Mouse (Mus musculus) E14TG2a.4 (cell line): ENCODE results near the gene Hspb6.

Source experiments
- H3K27me3 ChIP-seq: 2 replicates; pipeline ENCODE4 v1.6.1; 2014; ENCODE audit warnings: low read length, control low read depth; ENCODE audit not compliant: insufficient read depth
- H3K36me3 ChIP-seq: 2 replicates; pipeline ENCODE4 v1.6.1; 2014; ENCODE audit warnings: low read length, control low read depth; ENCODE audit not compliant: insufficient read depth
- H3K4me1 ChIP-seq: replicated peaks from 2 replicates; pipeline ENCODE4 v1.6.1; 2014; ENCODE audit warnings: low read depth, low read length, control low read depth
- H3K4me3 ChIP-seq: replicated peaks from 2 replicates; pipeline ENCODE4 v1.5.1; 2014; ENCODE audit warnings: mild to moderate bottlenecking, low read length
- H3K9me3 ChIP-seq: 2 replicates; pipeline ENCODE4 v1.6.1; 2014; ENCODE audit warnings: low read length, control low read depth
- CTCF ChIP-seq: conservative IDR thresholded peaks from 2 replicates; pipeline ENCODE4 v1.5.1; 2014; ENCODE audit warnings: low read length
- NANOG ChIP-seq: IDR thresholded peaks from 2 replicates; pipeline ENCODE4 v1.6.1; 2014; ENCODE audit warnings: borderline replicate concordance, low read length, mixed read lengths
- POU5F1 ChIP-seq: IDR thresholded peaks from 2 replicates; pipeline ENCODE4 v1.6.1; 2014; ENCODE audit warnings: low read length, borderline replicate concordance

Hspb6 gene

DNA sequence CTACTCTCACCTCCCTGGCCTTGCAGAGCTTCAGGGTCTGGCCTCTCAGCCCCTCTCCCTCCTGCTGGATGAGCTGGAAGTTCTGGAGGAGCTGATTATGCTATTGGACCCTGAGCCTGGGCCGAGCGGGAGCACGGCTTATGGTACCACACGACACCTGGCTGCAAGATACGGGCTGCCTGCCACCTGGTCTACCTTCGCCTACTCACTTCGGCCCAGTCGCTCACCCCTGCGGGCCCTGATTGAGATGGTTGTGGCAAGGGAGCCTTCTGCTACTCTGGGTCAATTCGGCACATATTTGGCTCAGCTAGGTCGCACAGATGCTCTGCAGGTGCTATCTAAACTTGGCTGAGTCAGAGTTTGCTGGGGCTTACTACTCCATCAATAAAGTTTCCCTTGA, 15.6 kb downstream of the Hspb6 start:
- Histone ChIP-seq H3K4me1 (peaks cover 46% of the 10 kb centered on the region), H3K4me3 (peak overlapping the region; percentile 1; the same call in 1 of the 2 replicates), H3K27me3 (no peaks in the 10 kb centered on the region), H3K9me3 (no peaks in the 10 kb centered on the region), H3K36me3 (peaks cover 82% of the 10 kb centered on the region)
- no peak for TF ChIP-seq POU5F1
- TF ChIP-seq CTCF, result no peak
- no peak for TF ChIP-seq NANOG

DNA sequence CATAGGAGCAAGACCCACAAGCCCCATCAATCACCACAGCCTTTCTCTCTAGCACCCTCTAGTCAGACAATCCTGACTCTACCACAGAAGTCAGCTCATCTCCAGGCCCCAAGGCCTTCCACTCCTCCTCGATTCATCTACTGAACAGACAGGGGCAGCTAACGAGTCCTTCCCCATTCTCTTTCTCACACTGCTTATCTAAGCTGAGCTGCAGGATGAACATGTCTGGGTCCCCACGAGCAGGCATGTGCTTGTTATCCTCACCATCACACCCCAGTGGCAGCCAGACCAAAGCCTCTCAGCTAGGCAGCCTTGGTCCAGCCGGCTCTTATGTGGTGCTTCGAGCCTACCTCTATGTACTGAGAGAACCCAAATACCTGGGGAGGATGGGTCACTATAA, 20.4 kb downstream of the Hspb6 start:
- Histone ChIP-seq H3K27me3 (no peaks in the 10 kb centered on the region), H3K36me3 (peaks cover 98% of the 10 kb centered on the region), H3K4me1 (peaks cover 17% of the 10 kb centered on the region), H3K9me3 (no peaks in the 10 kb centered on the region), H3K4me3 (no peak overlapping the region)
- no peak for TF ChIP-seq CTCF
- TF ChIP-seq NANOG, result no peak
- no peak for TF ChIP-seq POU5F1

DNA sequence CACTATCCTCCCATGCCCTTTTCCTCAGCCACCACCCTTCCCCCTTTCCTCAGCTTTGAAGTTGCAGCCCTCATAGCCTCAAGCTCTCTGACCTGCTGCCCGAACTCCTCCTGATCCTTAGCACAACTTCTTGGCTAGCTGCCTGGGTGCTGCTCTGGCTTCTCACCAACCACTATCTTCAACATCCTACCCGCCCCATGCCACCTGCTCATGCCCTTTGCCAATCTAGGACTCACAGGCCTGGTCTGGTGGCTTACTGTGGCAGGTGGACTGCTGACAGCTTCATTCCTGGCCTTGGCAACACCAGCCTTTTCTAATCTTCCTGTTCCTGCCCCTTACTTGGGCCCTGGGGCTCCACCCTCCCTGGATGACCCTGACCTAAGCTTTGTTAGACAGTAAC, 21.0 kb downstream of the Hspb6 start:
- Histone ChIP-seq H3K4me3 (no peak overlapping the region), H3K36me3 (peaks cover 100% of the 10 kb centered on the region), H3K4me1 (peaks cover 14% of the 10 kb centered on the region), H3K9me3 (no peaks in the 10 kb centered on the region), H3K27me3 (no peaks in the 10 kb centered on the region)
- TF ChIP-seq NANOG (no peak), POU5F1 (no peak), CTCF (no peak)

DNA sequence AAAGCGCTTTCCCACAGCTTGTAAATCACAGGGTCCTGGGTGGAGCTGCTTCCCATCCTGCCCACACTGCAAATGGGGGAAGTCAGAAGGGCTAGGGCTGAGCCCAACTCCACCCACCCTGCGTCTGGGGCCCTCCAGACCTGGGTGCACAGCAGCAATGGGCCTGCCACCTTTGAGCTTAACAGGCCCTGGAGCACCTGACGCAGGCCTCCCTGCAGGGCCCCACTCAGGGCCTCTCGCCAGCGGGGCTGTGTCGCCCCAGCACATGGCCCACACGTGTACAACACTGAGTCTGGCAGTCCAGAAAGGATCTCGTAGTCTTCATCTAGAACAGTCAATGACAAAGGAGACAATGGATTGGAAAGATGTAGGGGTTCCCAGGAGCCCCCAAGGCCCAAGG, 28.0 kb downstream of the Hspb6 start:
- Histone ChIP-seq H3K4me3 (no peak overlapping the region), H3K9me3 (no peaks in the 10 kb centered on the region), H3K27me3 (no peaks in the 10 kb centered on the region), H3K36me3 (peaks cover 100% of the 10 kb centered on the region), H3K4me1 (peaks cover 35% of the 10 kb centered on the region)
- TF ChIP-seq NANOG (no peak), POU5F1 (no peak), CTCF (no peak)

DNA sequence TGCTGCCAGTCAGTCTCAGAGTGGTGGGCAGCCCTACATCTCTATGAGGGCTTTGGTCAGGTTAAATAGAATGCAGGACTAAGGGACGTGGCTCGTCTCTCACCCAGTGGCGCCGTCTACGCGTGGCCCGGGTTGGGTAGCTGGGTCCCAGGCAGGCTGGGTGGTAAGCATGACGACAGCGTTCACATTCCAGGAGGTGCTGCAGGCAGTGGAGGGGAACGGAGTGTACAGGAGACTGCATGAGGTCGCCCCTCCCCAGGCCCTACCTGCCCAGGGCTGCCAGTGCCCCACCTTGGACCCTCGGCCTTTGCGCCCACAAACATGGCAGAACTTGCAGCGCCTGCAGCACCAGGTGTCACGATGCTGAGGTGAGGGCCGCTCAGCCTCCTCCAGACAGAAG, 29.6 kb downstream of the Hspb6 start:
- TF ChIP-seq NANOG (no peak), CTCF (no peak), POU5F1 (no peak)
- no peak overlapping the region for H3K4me3 ChIP-seq
- H3K9me3 ChIP-seq, result no peaks in the 10 kb centered on the region
- no peaks in the 10 kb centered on the region for H3K27me3 ChIP-seq
- H3K4me1 ChIP-seq, result peaks cover 50% of the 10 kb centered on the region
- H3K36me3 ChIP-seq, result peaks cover 100% of the 10 kb centered on the region

DNA sequence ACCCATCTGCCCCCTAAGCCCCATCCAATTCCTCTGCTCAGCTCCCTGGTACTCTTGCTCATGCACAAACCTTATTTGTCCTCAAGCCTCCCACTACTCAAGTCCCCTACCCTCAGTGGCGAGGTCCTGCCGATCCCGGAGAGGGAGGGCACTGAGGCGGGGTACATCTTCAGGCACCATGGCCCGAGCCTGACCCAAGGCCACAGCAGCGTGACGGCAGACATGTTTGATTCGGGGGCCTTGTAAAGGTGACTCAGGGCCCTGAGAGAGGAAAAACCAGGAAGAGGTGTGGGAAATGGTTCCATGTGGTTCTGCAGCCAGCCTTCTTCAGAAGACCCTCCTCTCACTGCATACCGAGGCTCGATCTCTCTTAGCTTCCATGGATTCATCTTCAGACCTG, 32.4 kb downstream of the Hspb6 start:
- Histone ChIP-seq H3K4me3 (no peak overlapping the region), H3K4me1 (peaks cover 64% of the 10 kb centered on the region), H3K9me3 (no peaks in the 10 kb centered on the region), H3K36me3 (peaks cover 78% of the 10 kb centered on the region), H3K27me3 (no peaks in the 10 kb centered on the region)
- no peak for TF ChIP-seq NANOG
- no peak for TF ChIP-seq POU5F1
- TF ChIP-seq CTCF, result no peak

DNA sequence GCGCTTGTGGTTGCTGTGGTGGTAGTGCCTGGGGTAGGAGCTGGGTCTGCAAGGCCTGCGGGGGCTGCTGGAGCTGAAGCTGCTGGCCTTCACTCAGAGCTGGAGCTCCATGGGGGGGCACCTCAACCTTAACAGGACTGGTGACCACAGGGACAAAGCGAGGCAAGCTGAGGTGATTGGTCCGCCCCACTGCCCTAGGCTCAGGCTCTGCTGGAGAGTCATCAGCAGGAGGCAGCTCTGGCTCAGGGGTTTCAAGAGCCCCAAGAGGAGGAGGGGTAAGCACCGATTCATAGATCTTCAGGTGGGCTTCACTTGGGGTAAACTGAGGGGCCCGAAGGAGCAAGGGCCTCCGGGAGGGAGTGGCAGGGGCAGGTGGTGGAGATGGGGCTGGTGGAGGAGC, 33.2 kb downstream of the Hspb6 start:
- Histone ChIP-seq H3K27me3 (no peaks in the 10 kb centered on the region), H3K4me1 (peaks cover 63% of the 10 kb centered on the region), H3K9me3 (no peaks in the 10 kb centered on the region), H3K4me3 (peak overlapping the region; percentile 17; the same call in 1 of the 2 replicates), H3K36me3 (peaks cover 70% of the 10 kb centered on the region)
- TF ChIP-seq NANOG, result no peak
- TF ChIP-seq CTCF, result no peak
- TF ChIP-seq POU5F1, result no peak

DNA sequence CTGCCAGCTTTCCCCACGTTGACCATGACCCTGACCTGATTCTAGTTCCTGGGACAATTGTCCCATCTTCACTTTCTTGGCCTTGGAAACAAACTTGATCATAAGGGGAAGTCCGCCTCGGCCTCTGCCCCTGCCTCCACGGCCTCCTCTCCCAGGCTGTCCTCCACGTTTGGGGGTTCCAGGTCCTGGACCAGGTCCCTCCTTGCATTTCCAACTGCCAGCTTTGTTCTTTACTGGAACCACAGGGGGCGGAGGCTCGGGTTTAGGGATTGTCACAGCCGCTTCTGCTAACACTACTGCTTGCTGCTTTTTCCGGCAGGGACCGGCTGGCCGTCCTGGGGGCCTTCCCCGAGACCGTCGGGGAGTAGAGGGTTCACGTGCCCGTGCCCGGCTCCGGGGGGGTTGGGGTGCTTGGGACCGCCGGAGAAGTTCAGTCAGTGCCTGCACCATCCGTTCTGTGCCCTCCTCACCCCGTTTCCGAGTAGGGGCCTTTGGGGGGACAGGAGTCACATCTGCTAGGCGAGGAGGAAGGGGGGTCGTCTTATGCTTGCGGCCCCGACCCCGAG, 34.6 kb downstream of the Hspb6 start:
- Histone ChIP-seq H3K9me3 (no peaks in the 10 kb centered on the region), H3K36me3 (peaks cover 68% of the 10 kb centered on the region), H3K4me1 (peaks cover 74% of the 10 kb centered on the region), H3K27me3 (no peaks in the 10 kb centered on the region), H3K4me3 (peak overlapping the region; percentile 97)
- TF ChIP-seq NANOG (no peak), POU5F1 (no peak), CTCF (no peak)

DNA sequence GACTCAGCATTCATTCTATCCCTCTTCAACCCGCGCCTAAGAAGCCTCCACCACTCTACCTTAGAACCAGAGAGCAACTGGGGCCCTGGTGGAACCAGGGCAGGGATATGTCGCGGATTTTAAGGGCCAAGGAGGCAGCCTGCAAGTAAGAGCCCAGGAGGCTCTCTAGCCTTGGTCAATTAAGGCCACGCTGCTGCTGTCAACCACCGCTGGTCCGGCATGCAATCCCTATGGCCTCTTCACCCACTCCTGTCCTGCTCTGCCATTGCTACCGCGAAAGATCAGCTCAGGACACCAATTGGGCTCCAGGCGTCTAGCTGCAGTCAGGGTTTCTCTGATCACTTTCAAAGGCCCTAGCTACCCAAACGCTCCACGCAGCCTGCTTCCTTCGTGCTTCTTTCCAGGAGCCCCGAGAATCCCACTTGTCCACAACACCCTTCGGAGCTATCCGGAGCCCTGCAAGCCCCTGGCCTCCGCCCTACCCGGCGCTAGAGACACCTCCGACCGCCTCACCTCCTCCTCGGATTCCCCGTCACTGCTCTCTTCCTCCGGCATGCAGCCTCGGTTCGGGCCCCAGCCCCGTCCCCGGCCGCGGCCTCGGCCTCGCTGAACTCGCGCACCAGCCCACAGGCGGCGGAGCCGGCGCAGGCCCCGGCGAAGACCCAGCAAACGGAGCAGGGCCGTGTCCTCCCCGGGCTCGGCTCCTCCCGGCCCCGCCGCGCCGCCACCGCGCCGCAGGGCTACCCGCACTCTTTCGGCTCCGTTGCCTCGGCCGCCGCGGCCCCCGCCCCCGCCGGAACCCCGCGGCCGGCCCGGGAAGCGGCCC, 36.1 kb downstream of the Hspb6 start:
- Histone ChIP-seq H3K36me3 (peaks cover 53% of the 10 kb centered on the region), H3K4me3 (peak overlapping the region; percentile 97), H3K27me3 (no peaks in the 10 kb centered on the region), H3K9me3 (no peaks in the 10 kb centered on the region), H3K4me1 (peaks cover 82% of the 10 kb centered on the region)
- TF ChIP-seq NANOG (no peak), POU5F1 (no peak), CTCF (no peak)
